Mouse (Mus musculus) heart, adult 11 months (tissue): ENCODE data around the gene Rnf111.

Experiments used
- DNase-seq: peaks from one replicate; pipeline ENCODE4 v3.0.0; 2022

Gene Rnf111

DNA sequence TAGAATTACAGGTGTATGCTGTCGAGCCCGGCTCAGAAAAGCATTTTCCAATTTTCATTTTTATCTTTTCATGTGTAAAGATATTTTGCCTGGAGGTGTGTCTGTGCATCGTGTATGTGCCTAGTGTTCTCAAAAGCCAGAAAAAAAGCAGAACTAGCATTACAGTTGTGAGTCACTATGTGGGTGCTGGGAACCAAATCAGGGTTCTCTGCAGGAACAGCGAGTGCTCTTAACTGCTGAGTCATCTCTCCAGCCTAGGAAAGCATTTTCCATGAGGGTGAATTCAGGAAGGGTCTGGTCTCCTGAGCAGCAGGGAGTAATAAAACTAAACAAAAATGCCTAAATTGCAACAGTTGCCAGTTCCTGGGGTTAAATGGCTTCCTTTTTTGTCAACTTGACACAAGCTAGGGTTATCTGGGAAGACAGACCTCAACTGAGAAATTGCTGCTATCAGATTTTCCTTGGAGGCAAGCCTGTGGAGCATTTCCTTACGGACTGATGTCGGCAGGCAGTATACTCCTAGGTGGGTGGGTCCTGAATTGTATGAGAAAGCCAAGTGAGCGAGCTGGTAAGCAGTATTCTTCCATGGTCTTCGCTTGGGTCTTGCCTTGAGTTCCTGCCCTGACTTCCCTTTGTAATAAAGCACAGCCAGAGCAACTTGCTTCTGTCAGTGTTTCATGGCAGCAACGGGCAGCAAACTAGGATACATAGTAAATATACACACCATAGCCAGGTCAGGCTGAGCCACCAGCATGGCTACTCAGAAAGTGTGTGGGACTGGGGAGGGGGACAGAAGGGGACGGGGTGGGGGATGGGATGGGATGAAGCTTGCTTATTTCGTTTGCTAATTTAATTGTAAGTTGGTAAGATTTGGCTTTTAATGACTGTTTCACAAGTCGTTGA lies 111.6 kb downstream of the Rnf111 start:
- no peak for DNase-seq

- no peak for DNase-seq
These were observed 112.5 kb downstream of the Rnf111 start for GRCm38 (mm10) chr9:70391042-70391441.

DNA sequence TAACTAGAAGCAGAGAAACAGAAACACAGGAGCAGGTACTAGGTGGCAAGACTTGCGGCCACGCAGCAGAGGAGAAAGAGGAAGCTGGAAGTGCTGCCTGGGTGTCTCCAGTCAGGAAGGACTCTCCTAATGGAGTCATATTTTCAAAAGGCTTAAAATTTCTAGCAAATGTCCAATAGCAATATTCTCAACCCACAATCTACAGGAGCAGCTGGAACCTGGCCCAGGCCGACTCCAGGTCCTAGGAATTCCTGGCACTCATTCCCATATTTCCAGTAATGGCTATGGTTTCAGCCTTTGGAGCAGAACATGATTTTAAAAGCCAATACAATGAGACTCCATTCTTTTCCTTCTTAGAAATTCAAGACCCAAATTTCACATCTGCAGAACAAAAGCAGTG lies 114.0 kb downstream of the Rnf111 start:
- DNase-seq = no peak

- peak; percentile 93 for DNase-seq
These were observed 116.0 kb downstream of the Rnf111 start for GRCm38 (mm10) chr9:70387410-70388119.

GRCm38 (mm10) chr9:70384958-70385728 lies 118.4 kb downstream of the Rnf111 start:
- no peak for DNase-seq

DNA sequence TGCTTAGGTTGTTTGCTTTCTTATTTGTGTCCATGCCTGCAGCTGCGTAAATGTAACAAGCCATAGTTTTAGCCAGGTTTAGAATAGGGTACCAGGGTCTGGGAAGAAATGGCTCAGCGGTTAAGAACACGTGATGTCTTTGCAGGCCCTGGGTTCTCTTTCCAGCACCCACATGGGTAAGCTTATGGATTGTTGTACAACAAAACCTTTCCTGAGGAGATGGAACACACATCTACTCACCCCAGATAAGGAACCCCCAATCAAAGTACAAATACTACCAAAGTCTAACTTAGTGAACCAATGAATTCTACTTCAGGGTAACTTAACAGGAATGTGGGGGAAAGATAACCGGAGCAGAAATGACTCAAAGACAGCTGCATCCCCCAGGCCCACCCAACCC lies 119.0 kb downstream of the Rnf111 start:
- no peak for DNase-seq

GRCm38 (mm10) chr9:70383750-70384149 lies 119.8 kb downstream of the Rnf111 start:
- no peak for DNase-seq

DNA sequence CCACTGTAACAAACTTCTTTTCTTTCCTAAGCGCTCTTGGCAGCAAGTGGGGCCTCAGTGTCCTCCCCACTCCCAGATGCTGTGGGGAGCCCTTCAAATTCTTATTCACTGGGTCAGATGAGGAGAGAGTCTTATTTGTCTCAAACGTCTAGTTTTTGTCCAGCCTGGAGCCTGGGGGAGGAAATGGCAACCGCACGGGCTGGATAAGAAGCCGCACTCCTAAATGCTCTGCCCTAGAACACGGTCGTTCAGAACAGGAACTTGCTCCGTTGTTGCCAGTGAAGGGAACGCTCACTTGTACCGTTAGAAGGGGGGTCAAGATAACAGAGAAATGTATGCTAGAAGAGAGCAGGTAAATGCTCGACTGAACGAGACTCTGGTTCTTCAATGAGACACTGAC lies 121.4 kb downstream of the Rnf111 start:
- DNase-seq = peak; percentile 90

DNA sequence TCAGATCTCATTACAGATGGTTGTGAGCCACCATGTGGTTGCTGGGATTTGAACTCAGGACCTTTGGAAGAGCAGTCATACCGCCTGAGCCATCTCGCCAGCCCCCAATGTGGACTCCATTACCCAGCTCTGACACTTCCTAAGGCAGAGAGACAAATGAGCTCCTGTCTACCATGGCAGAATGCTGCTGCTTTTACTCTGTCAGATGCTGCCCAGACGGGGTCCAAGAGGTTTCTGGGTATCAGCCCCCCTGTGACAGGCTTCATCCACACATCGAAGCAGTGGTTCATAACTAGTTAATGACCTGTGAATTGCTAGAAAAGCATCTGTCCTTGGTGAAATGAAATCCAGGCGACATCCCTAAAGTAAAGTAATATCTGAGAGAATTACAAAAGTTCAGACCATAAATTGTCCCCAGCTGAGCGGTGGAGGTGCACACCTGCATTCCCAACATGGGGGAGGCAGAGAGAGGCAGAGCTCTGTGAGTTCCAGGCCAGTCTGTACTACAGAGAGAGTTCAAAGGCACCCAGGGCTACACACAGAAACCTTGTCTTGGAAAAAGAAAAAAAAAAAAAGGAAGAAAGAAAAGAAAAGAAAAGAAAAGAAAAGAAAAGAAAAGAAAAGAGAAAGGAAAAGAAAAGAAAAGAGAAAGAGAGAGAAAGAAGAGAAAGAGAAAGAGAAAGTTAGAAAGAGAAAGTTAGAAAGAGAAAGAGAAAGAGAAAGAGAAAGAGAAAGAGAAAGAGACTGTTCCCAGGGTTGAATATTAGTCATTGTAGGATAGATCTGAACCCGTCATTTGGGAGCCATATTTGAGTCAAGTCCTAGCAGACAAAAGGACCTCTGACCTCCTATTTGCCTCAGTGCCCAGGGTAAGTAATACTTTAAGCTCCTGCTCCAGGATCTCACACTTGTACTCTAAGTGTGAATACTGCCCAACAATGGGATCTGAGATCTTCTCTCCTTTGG lies 123.7 kb downstream of the Rnf111 start:
- no peak for DNase-seq
